Mouse (Mus musculus): ENCODE results near the gene Trim2.

Gene Trim2

DNA sequence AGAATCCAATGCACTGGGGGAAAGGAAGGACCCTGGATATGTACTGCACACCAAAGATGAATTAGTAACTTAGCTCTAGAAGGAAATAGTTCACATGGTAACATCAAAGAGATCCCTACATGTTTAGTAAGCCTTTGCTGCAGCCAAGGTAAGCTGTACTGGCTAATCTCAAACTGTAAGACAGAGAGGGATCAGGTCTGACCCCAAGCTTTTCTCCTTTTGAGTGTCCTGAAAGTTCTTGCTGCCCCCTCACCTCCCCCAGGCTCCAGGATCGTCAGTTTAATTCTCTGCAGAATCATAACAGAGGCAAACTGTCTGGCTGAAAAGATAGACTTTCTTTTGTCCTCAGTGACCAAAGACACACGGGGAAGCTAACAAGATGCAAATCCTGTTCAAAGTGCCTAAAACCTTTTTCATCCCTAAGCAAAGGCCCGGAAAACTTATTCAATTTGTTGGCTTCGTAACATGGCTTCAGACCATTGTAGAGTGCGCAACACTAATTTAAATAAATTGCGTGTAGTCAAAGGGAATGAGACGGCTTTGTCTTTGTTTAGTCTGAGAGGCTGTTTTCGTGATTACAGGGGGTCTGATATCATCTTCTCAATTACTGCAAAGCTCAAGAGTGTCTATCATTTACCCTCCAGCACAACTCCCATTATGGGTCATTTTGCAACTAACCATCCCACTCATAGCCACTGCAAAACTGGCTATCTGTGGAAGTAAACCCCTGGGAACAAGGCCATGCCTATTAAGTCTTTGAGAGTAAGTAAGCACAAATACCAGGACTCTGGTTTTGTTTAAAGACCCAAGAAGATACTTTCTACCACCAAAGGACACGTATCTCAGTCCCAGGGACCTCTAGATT is 52.8 kb downstream of the Trim2 start:
- no peak for DNase-seq (ENCODE audit: low read depth)

- no peak for DNase-seq (ENCODE audit: low read depth)
Observed at GRCm38 (mm10) chr3:84252776-84253654, 53.7 kb downstream of the Trim2 start.

- DNase-seq (ENCODE audit: low read depth): no peak
Observed at GRCm38 (mm10) chr3:84251721-84252120, 55.0 kb downstream of the Trim2 start.

- DNase-seq (ENCODE audit: low read depth): no peak
Observed at GRCm38 (mm10) chr3:84250275-84250674, 56.4 kb downstream of the Trim2 start.

GRCm38 (mm10) chr3:84247789-84248188 is 58.9 kb downstream of the Trim2 start:
- no peak for DNase-seq (ENCODE audit: low read depth)

DNA sequence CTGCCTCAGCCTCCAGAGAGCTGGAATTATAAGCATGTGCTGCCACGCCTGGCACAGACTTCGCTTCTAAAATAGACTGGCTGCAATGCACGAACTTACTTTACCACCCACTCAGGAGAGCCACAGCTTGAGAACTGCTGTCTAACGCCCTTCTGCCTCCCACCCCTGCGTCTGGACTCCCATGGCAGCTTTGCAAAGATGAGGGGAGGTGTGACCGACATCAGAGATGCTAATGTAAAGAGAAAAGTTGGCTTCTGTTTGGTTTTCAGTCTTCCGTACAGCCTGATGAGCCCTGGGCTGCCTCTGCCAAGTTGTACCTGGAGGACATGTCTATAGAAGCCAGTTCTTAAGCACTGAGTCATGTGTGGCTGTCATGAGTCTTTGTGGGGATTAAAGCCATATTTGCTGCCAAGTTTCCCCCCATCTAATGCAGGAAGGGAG is 60.2 kb downstream of the Trim2 start:
- DNase-seq (ENCODE audit: low read depth): no peak

- no peak for DNase-seq (ENCODE audit: low read depth)
Observed at GRCm38 (mm10) chr3:84243116-84243515, 63.6 kb downstream of the Trim2 start.

GRCm38 (mm10) chr3:84242497-84242896 is 64.2 kb downstream of the Trim2 start:
- no peak for DNase-seq (ENCODE audit: low read depth)

GRCm38 (mm10) chr3:84241098-84241497 is 65.6 kb downstream of the Trim2 start:
- no peak for DNase-seq (ENCODE audit: low read depth)

- no peak for DNase-seq (ENCODE audit: low read depth)
Observed at GRCm38 (mm10) chr3:84235420-84236304, 71.0 kb downstream of the Trim2 start.

GRCm38 (mm10) chr3:84234562-84234961 is 72.1 kb downstream of the Trim2 start:
- DNase-seq (ENCODE audit: low read depth): no peak

DNA sequence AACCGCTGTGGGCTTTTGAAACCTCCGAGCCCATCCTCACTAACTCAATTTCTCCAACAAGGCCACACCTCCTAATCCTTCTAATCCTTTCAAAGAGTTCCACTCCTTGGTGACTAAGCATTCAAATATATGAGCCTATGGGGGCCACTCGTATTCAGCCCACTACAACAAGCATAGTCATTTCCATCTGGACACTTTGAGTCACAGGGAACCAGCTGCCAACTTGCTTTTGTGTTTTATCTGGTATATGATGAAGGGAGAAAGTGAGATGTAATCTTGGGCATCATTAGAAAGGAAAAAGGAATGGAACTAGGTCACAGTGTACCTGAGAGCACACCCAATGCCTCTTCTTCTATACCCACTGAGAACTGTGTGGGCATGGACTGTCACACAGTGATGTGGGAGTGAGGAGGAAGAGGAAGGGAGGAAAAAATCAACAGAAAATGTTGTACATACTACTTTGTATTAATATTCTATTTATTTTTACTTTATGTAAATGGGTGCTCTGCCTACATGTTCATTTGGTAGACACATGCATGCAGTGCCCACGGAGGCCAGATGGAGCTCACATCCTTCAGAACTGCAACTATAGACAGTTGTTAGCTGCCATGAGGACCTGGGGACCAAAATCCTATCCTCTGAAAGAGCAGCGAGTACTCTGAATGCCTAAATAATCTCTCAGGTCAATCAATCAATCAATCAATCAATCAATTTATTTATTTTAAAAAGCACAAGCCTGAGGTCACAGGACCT is 72.8 kb downstream of the Trim2 start:
- no peak for DNase-seq (ENCODE audit: low read depth)

DNA sequence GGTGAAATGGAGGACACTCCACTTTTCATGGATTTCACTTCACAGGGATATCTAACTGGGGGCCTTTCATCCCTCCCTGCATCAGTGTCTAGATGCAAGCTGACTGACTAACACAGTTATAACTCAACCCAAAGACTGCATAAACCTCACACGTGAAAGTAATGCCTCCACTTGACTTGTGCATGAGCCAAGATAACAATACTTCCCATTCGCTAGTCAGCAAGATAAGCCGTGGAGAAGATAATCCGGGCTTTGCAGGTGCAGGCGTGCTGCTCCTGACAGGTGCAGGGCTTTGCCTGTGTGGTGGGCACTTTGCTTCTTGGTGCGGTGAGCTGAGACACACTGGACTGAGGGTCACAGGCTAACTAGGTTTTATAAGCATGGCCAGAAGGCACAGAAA is 74.4 kb downstream of the Trim2 start:
- DNase-seq (ENCODE audit: low read depth): peak; percentile 44

DNA sequence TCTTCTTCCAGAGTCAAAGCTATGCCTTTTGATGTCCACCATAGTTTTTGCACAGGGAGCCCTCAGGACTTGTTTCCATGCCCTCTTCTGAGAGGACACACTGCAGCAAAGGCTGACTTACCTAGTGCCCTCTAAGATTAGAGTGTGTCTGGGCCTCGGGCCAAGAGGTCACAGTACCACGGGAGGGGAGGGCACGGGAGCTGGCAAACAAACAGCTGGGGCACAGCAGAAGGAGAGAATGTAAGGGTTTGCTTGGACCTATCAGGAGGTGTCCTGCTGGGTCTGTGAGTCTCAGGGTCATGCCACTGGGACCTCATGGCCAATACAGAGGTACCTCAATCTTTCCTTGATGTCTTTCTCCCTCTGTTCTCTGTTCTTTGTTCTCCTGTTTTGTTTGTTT is 75.7 kb downstream of the Trim2 start:
- DNase-seq (ENCODE audit: low read depth): no peak

GRCm38 (mm10) chr3:84228911-84229310 is 77.8 kb downstream of the Trim2 start:
- peak; percentile 29 for DNase-seq (ENCODE audit: low read depth)

- DNase-seq (ENCODE audit: low read depth): peak; percentile 79
Observed at GRCm38 (mm10) chr3:84228203-84228870, 78.3 kb downstream of the Trim2 start.

- DNase-seq (ENCODE audit: low read depth): no peak
Observed at GRCm38 (mm10) chr3:84227628-84228027, 79.0 kb downstream of the Trim2 start.

DNA sequence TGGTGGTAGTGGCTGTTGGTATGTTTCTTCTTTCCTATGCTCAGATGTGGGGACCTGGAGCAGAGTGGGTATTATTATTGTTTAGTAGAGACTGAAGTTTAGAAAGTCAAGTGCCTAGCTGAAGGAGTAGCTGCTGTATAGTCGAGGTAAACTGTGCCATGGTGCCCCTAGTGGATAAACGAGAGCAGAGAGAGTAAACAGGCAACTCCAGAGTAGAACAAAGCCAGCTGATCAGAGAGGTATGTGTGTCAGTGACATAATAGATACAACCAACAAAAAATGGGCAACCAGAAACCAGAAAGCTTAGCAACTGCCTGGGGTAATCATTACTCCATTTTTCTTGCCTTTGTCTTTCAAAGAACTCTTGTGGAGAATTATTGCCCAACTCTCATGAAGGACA is 81.7 kb downstream of the Trim2 start:
- no peak for DNase-seq (ENCODE audit: low read depth)

GRCm38 (mm10) chr3:84220748-84221147 is 85.9 kb downstream of the Trim2 start:
- DNase-seq (ENCODE audit: low read depth): no peak

- DNase-seq (ENCODE audit: low read depth): no peak
Observed at GRCm38 (mm10) chr3:84220326-84220725, 86.4 kb downstream of the Trim2 start.

All from c-Kit-positive CD71-positive TER-119-negative erythroid progenitor cells, embryonic 14.5 days (primary cell).